Mouse (Mus musculus) right cerebral cortex, postnatal 14 days (tissue): ENCODE measurements around the gene Ogfod2.

ENCODE experiments used
- DNase-seq: peaks from one replicate; pipeline ENCODE4 v3.0.0; 2022

Ogfod2 gene

DNA sequence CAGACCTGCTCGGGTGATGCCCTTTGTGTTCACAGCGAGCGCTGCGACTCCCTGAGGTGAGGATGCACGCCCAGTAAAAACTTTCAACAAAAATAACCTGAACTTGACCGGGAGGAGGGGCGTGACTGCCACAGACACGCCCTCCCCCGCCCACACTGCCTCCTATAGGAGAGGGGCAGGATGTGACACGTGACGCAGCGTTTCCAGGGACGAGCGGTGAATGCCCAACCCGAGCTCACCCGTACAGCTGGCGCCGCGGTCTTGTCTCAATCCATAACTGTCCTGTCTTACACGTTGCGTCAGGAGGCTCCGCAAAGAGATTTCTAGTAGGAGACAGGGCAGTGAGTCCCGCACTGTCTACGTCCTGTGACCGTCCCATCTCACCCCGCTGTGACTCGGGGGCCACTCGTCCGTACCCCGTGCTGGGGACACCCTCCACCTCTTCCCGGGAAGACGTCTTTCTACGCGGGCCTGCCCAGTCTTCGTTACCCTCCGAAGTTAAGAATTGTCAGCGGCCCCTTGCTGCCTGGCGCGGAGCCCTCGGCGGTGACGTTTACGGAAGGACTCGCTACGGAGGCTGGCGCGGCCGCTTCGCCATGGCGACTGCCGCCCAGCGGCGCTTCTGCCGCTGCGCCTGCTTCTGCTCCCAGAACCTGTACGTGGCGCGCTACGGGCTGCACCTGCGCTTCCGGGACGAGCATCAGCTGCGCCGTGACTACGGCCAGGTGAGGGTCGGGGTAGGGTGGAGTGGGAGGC is at the start of gene Ogfod2:
TSS of gene Ogfod2 (plus strand) at position 556 of the 756 bp plus-strand sequence.
- peak; percentile 96 for DNase-seq

DNA sequence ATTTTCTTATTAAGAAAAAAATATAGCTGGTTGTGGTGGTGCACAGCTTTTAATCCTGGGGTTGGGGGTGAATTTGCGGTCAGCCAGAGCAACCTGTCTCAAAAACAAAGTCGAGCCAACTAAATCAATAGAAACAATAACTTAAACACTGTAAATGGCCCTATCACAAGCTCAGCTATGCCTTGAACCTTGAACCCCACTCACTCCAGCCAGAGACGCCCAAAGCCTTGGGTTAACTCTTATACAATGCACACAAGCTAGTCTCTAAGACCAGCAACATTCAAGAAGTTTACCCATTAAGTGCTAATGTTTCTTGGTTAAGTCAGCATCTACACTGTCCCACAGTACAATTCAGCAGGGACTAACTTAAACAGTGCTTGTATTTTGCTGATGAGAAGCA is 42.4 kb upstream of the Ogfod2 start:
- no peak for DNase-seq

DNA sequence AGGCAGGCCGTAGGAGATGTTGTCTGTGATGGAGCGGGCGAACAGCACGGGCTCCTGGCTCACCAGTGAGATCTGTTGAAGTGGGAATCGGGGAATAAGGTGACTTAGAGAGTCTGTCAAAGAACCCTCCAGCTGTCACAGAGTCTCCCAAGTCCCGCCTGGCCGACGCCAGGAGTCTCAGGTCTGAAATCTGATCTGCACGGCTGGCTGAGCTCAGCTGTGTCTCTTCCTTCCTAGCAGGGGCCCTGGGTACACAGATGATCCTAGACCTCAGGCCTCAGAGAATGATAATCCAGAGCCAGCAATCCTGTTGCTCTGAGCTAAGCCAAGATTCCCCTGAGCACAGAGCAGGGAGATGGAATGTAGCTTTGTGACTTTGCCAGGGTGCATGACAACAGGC is 38.4 kb upstream of the Ogfod2 start:
- DNase-seq: no peak

DNA sequence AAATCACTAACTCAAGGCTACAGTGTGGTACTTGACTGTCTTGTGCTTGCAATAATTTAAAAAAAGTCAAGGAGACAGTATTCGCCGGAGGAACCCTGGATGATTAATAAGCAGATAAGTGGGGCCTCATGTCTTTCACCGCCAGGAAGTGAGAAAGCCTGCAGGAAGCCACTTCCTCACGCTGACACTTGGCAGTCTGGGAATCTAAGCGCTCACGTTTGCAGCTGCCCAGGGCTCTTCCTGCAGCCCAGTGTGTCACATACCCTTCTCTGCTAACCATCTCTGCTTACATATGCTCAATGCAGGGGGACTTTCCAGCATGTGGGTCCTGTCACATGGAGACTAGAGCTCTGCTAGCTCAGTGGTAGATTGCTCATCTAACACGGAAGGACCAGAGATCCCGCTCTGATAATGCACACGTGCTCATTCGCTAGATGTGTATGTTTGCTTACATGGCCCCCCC is 37.2 kb upstream of the Ogfod2 start:
- no peak for DNase-seq

DNA sequence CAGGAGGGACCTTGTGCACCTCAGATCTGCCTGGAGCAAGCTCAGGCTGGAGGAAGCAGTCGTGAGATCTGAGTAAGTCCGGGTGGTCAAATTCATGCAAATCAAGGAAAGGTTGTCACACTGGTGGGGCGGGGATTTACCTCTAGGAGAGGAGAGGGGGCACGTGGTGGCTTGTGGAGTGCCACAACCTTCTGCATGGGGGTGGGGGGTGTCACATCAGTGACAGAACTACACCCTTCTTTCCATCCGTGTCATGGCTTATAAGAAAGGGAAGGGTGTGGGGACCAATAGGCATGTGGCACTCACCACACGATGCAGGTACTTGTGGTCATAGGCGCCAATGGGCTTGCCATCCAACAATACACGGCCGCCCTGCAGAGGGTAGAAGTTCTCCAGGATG is 36.4 kb upstream of the Ogfod2 start:
- no peak for DNase-seq

DNA sequence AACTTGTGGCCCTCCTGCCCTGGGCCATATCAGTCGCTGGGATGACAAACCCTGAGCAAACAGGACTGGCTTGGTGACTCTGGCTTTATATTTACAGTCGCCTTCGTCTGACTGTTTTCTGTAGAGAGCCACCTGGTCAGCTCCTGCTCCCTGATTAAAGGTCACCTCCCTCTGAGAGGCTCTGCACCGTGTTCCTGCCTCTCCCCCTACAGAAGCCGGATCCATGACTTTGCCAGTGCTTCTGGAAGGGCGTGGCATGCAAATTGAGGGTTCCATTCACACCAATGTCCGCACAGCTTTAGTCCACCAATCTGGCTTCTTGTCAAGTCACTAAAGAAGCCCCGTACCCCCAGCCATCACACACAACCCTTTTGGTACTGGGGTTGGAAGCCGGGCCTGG is 35.5 kb upstream of the Ogfod2 start:
- DNase-seq: no peak

DNA sequence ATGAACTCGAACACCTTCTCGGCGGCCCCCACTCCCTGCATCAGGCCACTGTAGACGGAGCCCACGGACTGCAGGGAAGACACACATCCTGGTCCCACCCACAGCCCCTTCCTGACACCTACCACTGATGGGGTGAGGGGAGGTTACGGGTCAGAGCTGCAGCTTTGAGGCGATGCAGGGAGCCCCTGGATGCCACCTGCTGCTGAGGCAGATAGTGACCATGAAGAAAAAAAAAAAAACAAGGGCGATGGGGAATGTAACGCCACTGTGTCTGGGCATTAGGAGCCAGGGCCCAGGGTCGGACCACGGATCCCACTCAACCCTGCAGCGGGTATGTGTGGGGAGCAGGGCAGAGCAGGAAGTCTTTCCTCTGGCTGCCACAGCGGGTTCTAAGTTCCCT is 34.9 kb upstream of the Ogfod2 start:
- DNase-seq: no peak

DNA sequence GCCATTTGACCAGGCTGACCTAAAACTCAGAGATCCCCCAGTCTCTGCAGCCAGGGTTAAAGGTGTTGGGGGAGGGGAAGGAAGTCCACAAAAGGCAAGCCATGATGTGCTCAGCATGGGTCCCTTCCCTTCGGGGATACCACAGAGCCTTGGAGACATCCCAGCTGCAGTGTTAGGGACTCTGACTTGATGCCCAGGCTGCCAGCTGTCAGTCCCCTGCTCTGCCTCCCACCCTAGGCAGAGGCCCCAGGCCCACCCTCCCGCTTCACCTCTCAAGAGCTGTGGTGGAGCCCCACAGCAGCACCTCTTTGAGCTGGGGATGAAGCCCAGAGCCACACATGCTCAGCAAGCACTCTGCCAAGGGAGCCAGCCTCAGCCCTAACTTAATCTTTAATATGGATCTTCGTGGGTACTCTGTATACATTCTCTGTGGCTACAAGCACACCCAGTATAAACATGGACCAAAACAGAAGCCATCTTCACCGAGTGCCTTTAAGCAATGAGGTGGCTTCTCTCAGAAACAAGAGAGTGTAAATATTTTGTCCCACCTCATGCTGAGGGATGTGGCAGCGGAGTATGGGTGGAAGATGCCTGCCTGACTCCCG is 34.1 kb upstream of the Ogfod2 start:
- no peak for DNase-seq

DNA sequence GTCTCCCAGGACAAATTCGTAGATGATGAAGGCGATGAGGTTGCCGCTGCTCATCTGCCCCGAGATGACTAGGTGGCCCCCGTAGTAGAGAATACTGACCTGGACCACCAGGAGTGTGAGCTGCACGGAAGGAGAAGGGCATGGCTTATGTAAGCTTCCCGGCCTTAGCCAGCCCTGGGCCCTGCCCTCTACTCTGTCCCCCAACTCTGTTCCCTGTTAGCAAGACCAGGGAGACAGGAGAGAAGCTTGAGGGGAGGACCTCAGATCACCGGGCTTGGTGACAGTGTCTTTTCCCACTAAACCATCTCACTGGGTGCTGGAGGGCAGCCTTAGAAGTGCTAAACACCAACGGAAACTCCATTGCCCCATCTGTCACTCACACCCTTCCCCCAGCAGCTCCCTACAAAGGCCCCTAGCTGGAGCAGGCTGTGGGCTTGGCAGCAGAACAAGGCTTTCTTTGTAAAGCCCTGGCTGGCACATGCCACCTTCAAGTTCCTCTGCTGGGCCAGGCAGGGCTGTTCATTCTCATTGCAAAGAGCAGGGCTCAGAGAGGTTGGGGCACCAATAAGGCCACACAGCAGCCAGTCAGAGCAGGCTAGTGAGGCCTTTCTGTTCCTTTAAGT is 33.2 kb upstream of the Ogfod2 start:
- DNase-seq: peak; percentile 61

DNA sequence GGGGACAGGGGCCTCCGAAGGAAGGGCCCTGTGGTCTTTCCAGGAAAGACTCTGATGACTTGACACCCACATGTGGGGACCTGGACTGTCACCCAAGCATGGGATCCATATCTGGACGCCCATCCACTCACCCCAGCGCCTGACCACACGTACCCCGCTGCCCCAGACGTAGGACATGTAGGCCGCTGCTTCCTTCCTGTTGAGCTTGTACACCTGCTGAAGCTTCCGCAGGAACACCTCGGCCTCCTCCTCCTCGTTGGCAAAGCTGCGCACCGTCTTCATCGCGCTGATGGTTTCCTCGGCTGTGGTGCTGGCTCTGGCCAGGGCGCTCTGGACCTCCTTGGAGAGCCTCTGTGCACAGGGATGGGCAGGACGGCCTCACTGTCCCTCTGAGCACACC is 32.2 kb upstream of the Ogfod2 start:
- DNase-seq: no peak

DNA sequence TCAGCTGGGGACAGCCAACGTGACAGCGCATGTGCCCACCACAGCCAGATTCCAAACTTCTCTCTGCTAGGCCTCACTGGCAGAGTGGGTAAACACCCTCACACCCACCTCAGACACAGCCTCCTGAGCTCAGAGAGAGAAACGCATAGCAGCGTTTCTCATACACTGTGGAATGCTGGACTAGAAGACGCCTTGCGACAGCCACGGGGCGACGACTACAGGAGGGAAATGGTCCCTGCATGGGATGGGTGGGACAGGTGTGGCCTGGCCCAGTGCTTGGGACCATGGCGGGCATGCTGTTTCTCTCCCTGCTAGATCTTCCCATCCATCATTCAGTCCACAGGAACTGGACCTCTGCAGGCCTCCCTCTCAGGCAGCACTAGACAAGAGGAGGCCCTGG is 29.6 kb upstream of the Ogfod2 start:
- DNase-seq: no peak

DNA sequence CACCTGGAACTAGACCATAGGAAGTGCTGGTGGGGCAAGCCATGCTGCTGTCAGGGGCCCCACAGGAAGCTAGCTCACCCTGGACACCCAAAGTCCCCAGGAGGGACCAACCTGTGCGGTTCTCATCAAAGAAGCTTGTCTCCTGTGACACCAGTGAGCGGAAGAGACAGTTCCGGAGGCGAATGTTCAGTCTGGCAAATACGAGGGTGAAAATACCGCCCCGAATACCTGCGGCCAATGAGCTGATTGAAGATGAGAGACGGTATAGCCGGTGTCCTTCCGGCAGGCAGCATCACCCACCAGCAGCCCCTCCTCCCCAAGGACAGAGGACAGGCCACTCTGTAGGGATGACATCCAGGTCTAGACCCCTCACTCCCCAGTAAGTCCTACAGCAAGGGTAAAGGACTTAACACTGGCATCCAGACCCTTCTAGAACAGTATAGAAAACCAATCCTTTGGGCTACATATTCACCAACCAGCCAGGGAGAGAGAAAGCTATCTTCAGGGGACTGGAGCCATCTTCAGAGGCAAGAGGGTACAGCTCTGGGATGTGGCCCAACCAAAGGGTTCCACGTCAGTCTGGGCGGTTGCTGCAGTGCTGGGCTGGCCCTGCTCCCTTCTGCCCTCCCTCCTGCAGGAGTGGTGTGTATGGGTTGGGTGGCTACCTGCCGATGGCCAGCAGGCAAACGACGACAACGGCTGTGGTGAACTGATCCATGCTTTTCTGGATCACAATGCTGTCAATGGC is 29.0 kb upstream of the Ogfod2 start:
- no peak for DNase-seq

DNA sequence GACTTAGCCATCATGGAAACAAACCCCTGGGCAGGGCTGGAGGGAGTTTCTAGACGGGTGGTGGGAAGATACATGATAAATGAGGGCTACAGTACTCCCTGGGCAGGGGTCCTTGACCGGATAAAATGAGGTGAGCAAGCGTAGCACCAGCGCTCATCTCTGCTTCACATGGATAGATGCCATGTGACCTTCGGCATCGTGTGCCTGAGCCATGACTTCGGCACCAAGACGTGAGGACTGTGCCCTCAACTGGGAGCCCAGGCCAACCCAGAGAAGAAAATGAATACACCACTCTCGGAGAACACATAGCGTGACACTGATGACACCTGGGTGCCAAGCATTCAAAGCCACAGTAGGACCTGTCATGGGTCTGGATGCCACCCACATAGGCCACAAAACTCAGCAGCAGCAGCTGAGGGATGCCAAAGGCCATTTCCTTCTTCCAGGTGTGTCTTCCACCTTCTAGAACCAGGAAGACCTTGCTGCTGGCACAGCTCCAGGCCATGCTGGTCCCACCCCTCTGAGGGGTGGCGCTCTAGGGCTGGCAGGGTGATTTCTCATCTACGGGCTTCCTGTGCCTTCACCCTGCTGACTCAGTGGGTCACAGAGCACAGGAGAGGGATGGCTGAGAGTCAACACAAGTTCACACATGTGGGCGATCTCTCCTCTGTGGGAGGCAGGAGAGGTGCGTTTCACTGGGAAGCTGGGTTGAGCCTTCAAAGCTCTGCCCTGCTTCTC is 28.1 kb upstream of the Ogfod2 start:
- no peak for DNase-seq

DNA sequence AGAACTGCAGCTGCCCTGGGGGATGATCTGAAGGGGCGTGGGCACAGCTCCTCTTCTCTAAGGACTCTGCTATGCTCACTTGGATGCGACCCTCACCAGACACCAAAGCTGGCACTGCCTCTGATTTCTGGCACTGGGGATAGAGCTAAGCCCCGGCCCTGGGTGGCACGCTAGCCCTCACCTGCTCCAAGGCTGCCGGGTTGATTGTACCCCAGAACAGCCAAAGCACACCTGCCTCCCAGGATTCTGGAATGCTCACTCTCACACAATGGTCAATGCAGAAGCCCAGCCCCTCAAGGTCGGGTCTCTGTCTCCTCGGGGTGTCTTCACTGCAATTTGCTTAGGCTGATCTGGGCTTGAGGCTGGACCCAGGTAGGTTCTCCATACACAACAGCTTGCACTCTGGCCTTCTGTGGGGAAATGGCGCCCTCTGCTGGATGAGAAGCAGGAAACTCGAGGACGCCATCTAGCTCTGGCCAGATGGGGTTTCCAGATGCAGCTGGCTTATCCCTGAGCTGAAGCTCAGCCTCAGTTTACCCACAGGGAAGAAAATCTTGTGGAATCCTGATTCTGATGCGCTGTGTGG is 27.4 kb upstream of the Ogfod2 start:
- DNase-seq: peak; percentile 82

DNA sequence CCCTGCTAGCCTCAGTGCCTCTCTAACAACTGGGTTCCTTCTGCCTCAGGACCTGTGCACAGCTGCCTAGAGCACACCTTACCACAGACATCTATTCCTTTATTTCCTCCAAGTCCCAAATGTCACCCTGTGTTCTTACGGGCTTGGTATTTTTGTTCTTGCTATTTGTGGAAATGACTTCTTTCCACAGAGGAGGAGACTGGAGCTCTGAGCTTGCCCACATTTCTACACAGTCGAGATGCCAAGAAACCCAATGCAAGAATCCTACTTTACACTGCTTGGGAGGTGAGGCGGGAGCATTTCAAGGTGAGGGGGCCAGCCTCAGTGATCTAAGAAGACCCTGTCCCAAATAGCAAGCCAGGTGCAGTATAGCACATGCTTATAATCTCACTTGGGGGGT is 26.6 kb upstream of the Ogfod2 start:
- DNase-seq: no peak

DNA sequence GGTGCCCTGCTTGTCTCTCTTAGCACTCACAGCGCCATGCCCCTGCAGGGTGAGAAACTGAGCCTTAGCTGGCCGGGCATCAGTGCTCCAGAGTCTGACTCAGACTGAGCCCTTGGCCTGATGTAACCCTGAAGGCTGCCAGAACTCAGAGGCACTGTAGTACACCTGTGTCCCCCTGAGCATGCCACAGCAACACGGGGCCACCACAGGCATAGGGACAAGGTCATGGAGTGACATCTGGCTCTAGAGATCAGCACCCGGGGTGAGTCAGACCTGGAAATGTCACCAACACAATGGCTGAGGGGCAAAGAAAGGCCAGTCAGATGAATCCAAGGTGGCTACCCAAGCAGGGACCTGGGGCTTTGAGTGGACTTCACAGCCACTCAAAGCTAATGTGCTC is 25.2 kb upstream of the Ogfod2 start:
- DNase-seq: no peak

DNA sequence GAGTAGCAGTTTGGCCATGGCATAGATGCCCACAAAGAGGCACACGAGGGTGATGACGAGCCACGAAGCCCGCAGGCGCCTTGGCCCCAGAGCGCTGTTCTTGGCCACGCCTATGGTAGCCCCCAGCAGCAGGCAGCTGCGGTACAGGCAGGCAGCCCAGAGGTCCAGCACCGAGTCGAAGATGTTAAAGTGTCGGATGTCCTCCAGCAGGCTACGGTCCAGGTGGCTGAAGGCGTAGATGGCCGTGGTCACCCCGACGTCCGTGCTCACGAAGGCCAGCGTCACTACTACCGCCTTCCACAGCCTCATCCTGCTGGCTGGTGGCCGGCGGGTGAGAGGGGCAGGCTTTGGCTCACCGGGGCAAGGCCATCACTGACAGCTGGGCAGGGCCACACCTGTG is 22.2 kb upstream of the Ogfod2 start:
- no peak for DNase-seq

DNA sequence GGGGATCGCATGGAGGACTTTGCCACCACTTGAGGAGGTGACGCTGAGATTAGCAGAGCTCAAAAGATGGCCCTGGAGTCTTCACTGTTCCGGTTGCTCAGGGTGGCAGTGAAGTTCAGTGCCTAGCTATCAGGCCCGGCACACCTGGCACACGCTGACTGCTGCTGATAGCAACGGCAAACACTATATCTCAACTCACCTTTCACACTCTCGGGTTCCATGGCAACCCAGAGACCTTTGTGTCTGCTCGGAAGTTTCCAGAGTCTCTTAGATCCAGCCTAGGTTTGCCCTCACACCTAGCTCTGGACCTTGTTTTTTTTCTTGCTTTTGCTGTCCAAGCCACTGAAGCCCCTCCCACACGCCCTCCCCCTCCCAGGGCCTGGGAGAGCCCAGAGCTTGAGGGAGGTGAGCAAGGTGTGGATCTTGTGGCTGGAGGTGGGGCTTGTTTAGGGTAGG is 20.1 kb upstream of the Ogfod2 start:
- no peak for DNase-seq

DNA sequence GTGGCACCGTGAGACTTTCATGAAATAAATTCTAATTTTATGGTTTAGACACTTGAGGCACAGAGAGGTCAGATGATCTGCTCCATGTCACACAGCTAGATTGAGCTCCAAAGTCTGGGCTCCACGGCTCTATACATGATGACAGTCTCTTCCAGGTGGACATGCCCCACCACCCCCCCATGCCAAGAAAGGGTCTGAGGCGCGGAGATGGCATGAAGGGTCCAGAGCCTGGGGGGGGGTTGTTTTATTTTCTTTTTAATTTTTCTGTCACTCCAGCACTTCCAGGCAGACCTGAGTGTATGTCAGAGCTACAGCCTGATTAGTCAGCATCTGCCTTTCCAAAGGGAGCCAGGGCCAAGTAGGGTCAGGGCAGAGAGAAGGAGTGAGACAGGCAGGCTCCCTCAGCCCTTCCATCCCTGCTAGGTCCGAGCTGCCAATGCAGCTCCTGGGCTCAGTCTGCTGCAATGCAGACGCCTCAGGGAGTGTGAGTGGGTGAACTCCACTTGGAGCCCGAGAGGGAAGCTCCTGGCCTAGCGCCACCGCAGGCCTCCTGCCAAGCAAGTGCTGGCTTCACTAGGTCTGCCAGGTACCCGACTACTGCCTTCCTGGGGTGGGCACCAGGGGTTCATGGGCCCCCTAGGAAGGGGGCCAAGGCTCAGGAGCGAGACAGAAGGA is 18.8 kb upstream of the Ogfod2 start:
- peak; percentile 87 for DNase-seq

DNA sequence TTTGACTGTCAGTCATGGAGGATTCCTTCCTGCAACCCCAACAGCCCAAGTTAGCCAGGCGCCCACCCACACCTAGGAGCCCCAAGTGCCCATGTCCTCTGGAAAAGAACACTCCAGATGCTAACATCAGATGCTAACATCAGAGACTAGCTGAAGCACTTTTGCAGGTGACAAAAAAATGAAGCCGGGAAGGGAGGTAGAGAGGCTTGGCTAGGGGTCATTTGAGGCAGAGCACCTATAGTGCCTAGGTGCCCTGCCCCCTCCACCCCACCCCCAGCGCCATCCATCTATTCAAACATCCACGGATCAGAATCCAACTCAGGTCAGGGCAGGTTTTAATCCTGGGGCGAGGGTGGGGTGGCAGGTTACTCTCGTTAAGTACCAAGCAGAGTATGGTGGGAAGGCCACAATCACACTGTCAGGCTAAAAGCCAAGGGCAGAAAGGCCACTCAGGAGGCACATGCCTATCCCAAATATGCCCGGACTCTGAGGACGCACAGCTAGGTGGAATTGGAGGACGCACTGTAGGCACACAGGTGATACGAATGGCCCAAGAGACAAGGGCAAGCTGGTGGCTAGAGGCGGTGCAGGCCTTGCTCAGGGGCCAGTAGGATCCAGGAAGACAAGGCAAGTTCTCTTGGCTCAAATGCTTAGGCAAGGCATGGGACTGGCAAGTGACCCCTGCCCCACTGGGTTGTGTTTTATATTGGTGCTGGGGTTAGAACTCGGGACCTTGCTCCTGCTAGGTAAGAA is 18.1 kb upstream of the Ogfod2 start:
- DNase-seq: no peak

DNA sequence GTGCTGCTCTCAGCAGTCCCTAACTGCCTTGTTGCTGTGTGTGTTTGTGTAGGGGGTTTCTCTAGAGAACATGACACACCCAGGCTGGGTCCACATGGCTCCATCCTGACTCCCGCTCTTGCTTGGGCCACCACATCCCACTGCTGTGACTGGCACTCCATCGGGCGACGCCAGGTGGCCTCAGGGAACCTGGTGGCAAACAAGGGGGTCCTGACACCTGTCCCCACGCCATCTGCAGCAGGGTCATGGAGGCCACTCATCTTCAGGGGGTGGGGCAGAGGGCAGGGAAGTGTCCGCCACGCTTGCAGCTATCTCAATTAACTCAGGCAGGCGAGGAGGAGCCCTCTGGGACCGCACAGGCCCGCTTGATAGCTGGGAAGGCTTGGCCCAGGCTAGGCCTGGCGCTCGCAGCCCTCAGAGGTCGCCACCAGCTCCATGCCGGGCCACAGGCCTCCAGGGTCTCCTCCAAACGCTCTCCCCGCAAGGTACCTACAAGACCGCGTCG is 17.0 kb upstream of the Ogfod2 start:
- DNase-seq: no peak
